Mouse (Mus musculus) adrenal gland, postnatal 36 days (tissue): ENCODE measurements around the gene Gprin1. TPM values are rescaled to one million over a fixed set of nuclear protein-coding genes. Genes with fewer than 3 reads are reported as not detected.
"Not testable (repeated sequence)": the region's sequence is repeated elsewhere in the genome, so short reads cannot be mapped to it uniquely, and the experiment has no call there.

Experiments used
- DNase-seq, 2 experiments: peaks; one replicate each; pipeline ENCODE4 v3.0.0; 2021; ENCODE audit warnings: mixed read lengths in 1 of 2
- long read RNA-seq, 2 experiments: library from polyadenylated mRNA; stranded (forward); transcript quantifications; one replicate each; pipeline ENCODE4 v2.0.0; 2021; ENCODE audit warnings: borderline sequencing depth in 2 of 2
- total RNA-seq, 2 experiments: library from RNA; stranded (reverse); gene quantifications; 2 replicates each; pipeline ENCODE4 v1.2.3; 2021

Gprin1 gene
- 1 to 10 TPM; 2.9 to 3.1 TPM for total RNA-seq
- long read RNA-seq, experiment 1, partial matches to known transcripts: 0 of 1 reads
- long read RNA-seq, experiment 1, other reads (novel, unspliced or antisense): 1 of 1 reads
- long read RNA-seq, experiment 2, full-length matches to known transcripts: 1 of 3 reads
- long read RNA-seq, experiment 2, partial matches to known transcripts: 2 of 3 reads
- long read RNA-seq, experiment 2, other reads (novel, unspliced or antisense): 0 of 3 reads

DNA sequence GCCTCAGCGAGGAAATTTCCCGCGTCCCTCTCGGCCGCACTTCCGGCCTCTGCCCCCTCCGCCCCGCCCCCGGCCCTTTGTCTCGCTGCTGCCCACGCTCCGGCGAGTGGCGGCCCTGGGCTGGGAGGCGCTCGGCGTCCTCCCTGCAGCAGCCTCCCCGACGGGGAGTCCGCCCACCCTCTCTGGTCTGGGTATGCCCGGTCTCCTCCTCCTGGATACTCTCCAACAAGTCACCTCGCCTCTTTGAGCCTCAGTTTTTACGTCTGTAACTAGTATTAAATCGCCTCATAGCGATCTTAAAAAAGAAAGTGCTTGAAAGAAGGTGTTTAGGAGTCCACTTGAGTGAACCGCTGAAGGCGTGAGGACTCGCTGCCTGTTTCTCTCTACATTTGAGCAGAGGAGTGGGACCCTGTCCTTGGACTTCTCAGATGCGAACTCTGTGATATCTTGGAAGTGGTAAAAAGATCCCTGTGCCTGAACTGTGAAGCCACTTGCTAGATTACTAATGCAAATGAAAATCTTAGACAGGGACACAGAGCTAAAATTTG is at the start of gene Gprin1:
Gprin1 (minus strand) TSS at position 11 of the 548 bp plus-strand sequence.
- DNase-seq: no peak

DNA sequence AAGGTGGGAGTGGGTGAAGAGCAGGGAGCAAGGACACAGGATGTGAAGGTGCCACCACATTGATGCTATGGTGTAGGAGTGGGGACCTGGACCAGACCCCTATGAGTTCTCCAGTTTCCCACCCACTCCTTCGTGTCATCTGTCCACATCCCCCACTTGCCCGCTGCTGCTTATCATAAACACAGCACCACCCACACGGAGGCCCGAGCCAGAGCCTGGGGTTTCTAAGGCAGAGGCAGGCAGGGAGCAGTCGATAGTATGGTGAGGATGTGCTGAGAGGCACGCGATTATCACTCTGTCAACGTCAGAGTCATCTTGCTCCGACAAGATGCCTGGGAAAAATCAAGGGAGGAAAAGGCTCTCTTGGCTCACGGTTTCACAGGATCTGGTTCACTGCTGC is 49.1 kb upstream of the Gprin1 start:
- DNase-seq: no peak

DNA sequence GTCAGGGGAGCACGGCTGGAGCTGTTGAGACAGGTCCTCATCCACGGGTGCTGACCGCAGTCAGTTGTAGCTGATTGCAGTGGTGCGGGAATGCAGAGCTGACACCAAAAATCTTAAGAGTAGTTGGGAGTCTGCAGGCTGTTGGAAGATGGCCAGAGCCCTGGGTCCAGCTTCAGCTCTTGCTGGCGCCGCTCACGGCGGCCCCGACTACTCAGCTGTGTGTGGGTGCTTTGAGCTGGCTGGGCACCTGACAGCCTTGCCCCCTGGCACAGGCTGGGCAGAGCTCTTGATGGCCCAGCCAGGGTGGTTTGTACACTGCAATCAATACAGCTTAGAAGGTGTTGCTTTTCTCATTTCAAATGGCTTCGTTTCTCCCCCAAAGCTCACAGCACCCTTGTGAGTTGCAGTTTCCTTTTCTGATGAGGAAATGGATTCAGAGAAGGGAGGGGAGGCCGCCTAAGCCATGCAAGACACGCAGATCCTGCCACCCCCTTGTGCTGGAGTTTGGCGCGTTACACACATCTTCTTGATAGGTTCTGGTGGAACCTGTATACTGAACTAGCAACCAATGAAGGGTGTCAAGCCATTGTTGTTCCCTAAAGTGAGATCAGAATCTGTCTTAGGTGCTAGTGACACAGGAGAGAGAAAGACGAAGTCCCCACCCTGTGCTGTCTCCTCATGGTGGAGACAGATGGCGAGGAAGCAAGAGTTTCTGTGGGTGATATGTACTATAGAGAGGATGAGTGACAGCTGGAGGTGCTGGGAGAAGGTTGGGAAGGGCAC is 48.4 kb upstream of the Gprin1 start:
- no peak for DNase-seq

DNA sequence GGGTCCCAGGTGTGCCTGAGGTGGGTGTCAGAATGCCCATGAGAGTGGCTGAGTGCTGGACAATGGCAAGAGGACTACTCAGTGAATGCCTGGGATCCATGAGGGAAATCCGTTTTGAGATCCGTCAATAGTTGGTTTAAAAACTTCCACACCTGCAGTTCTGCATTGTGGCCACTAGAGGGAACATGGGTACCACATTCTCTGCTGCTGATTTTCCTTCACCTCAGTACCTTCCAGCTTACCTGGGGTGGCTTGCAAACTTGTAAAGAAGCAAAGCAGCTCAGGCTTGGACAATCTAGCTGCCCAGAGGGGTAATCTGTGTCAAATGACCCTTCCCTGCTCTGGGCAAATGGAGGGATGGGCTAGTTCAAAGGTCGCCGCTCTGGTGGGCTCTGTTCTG is 47.7 kb upstream of the Gprin1 start:
- peak; percentile 32 to 34 for DNase-seq

DNA sequence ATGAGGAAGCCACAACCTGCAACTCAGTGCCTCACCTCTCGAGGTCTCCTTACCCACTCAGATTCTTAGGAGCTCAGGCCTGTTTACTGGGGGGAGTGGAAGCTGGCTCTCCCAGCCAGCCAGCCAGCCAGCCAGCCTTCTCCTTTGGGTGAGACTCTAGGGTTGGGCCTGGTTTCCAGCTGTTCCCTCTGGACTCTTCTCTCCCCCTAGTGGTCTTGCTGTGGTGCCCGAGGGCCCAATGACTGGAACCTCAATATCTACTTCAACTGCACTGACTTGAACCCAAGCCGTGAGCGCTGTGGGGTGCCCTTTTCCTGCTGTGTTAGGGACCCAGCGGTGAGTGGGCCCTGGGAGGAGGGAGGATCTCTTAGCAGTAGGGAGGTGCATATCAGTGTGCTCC is 45.2 kb upstream of the Gprin1 start:
- no peak for DNase-seq

DNA sequence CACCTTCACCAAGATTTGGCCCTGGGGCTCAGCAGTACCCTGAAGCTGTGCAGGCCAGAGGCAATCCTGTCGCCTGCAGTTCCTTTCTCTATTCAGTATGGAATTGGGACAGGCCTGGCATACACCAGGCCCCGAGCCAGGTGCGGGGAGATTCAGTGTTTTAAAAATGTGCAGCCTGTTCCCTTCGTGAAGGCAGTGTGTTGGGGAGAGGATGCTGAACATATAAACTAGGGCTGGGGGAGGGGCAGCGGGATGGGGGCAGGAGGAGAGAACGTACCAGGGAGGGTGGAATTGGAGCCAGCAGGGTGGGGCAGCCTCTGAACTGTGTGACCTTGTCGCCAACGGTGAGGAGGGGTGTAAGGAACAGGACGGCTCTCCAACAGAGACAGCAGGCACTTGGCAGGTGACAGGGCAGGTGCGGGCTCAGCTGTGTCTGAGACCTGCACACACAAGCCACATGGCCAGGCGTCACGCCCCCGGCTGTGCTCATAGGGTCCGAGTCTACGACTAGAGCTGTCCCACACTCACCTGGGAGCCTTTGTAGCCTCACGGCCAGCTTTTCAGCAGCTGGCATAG is 44.4 kb upstream of the Gprin1 start:
- no peak for DNase-seq

DNA sequence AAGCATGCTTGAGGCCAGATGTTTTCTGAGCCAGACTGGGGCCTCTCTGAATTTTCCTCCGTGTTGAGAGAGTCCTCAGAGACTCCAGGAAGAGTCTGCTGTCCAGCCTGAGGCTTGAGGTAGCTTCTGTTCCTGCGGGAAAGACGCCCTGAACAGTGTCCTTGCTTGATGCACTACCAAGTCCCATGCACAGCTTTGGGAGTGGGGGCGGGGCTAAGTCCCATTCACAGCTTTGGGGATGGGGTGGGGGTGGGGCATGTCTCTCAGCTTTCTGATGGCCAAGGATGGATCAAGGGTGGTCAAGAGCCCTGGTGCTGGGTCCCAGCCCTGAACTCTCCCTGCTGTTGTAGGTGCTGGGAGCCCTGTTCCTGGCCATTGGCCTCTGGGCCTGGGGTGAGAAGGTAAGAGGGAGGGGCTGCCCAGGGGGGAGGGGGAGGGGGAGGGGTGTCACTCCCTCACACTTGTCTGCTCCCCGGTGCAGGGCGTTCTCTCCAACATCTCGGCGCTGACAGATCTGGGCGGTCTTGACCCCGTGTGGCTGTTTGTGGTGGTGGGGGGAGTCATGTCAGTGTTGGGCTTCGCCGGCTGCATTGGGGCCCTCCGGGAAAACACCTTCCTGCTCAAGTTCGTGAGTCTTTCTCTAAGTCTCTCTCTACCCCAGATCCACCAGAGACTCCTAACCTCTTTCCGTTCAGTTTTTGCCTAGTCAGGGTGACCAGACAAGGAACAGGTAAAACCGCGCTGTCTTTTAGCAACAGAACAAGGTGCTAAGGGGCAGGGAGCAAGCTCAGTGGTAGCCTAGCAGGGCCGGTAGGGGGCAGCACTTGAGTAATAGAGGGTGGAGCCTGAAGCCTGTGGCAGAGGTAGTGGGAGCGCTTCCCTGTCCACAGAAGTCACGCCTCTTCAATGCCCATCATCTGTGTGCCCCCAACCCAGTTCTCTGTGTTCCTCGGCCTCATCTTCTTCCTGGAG is 42.9 kb upstream of the Gprin1 start:
- peak; percentile 15 to 44 for DNase-seq

DNA sequence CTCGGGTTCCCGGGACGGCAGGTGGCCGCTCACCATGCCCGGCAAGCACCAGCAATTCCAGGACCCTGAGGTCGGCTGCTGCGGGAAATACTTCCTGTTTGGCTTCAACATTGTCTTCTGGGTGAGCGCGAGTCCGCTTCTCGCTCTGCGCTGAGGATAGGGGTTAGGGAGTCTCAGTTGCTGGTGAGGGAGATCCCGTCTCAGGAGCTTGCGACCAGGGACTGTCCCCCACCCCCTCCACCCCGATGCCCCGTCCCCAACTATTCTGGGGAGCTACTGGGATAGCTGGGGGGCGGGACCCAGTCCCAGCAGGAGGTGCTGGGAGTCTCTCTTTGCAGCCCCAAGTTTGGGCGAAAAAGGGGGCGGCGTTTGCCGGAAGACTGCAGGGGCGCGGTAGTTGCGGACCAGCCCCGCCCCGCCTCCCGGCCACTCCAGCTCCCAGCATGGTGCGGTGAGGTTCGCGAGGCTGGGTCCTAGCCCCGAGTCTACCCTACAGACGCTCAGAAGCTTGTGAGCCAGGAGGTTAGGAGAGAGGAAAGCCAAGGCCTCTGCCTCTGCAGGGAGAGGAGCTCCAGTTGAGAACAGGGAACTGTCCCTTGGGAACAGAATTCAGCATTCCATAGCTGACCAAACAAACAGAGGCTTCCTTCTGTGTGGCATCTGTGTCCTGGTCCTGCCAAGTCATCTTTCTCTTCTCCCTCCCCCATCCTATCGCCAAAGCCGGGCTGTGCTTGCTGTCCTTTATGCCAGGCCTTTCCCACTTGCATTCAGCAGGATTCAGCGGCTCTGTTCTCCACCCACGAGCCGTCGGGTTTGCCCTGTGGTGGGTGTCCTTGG is 40.1 kb upstream of the Gprin1 start:
- peak; percentile 72 to 82 for DNase-seq

DNA sequence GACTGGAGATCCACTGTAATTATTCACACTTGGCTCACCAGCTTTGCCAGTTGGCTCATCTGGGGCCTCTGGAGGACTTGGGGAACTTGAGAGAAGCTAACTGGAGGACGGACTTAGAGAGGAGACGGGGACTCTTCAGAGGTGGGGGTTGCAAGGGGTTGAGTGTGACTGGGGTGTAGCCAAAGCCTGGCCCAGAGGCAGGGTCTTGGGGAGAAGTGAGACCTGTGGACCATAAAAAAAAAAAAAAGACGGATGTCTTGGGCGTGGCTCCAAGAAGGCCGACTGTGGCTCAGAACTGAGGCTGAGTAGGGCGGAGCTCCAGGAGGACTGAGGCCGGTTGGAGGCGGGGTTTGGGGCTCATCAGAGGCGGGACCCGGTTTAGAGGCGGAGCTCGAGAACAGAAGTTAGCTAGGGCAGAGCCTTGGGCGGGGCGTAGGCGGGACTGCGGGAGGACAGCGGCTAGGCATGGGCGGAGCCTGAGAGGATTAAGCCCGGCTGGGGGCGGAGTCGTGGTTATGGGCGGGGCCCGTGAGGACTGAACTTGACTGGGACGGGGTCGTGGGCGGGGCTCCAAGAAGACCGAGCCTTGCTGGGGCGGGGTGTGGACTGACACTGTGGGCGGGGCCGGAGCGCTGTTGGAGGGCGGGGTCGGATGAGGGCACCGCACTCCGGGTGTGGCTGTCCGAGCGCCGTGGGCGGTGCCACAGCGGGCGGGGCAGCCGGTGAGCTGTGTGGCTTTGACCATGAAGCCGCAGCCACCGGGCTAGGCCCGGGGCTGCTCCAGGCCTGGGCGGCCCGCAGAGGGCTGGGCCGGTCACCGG is 39.3 kb upstream of the Gprin1 start, which contains the start of gene Tspan17:
Tspan17 (plus strand) TSS at position 638 of the 821 bp plus-strand sequence.
- DNase-seq: peak; percentile 98 to 99

DNA sequence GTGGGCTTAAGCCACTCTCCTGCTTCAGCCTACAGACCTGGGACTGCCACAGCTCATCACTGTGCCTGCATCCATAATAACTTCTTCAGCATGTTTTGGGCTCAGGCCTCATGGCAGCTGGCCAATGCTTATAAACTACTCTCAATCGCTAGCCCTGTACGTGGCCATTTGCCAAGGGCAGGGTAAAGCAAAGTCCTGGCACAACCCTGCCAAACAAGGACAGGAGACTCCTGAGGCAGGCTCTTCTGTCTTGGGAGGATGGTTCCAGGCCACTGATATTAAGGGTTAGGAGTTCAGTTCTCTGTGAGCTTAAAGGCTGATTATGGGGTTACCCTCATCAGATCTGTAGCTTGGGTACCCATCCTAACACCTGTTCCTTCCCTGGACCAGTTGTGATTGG is 37.9 kb upstream of the Gprin1 start:
- not testable (repeated sequence) for DNase-seq

DNA sequence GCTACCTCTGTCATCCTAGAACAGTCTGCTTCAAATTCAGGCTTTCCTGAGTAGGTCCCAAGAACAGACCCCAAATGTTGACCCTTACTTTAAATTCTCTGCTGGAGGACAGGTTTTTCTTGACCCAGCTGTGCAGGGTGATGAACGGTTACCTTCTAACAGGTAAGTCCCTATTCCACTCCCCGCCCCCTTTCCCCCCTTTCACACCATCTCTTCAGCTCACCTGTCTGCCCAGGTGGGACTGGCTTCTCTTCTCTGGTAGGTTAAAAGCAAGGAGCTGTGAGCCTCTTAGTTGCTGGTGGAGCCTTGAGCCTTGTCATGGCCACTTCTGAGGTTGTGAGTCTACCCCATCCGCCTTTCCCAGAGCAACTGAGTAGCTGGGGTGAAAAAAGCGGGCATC is 34.0 kb upstream of the Gprin1 start, which contains the start of gene Eif4e1b:
Eif4e1b (plus strand) TSS at position 301 of the 400 bp plus-strand sequence.
- DNase-seq: no peak

DNA sequence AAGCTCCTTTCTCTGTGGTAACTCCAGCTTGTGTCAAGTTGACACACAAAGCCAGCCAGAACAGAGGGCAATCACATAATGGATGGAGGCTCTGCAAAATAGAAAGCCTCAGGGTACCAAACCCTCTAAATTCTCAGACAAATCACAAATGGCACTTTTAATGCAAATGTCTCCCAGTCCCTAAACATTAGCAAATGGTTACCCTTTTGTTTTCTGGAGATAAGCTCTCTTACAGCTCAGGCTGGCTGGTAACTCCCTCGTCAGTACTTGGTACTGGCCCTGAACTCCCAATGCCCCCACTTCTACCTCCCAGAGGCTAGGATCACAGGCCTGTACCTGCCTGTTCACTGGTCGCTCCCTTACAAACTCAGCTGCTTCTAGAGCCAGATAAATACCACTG is 33.6 kb upstream of the Gprin1 start:
- DNase-seq: no peak

DNA sequence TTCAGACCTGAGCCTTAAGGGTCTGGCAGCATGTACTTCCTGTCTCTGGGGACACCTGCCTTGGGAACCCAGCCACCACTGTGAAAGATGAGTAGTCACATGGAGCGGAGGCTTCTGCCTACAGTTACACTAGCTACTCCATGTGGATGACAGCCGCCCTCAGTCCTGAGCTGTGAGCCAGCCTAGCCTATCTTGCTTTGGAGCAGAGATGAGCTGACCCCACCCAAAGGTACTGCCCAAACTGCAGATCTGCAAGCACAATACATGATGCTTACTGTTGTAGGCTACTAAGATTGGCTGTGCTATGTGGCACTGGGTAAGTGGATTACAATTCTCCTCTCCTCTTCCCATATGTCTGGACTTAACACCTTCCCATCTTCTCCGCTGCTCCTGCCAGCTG is 31.4 kb upstream of the Gprin1 start:
- no peak for DNase-seq

DNA sequence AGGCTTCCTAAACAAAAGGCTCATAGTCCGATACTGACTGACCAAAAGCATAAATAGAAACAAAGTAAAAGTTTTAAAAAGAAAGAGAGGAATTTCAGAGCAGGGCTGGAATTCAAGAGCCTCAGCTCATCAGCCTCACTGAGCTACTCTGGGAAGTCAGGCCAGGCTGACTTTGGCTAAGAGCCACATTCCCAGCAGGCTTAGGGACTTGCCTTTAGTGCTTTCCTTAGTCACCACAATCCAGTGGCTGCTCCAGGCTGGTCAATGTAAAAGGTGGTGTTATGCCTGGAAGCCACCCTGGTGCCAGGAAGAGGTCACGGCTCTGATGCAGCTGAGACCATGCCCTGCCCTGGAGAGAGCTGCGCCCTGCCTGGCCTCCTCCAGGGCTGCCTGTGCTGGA is 30.9 kb upstream of the Gprin1 start:
- peak; percentile 60 for DNase-seq

DNA sequence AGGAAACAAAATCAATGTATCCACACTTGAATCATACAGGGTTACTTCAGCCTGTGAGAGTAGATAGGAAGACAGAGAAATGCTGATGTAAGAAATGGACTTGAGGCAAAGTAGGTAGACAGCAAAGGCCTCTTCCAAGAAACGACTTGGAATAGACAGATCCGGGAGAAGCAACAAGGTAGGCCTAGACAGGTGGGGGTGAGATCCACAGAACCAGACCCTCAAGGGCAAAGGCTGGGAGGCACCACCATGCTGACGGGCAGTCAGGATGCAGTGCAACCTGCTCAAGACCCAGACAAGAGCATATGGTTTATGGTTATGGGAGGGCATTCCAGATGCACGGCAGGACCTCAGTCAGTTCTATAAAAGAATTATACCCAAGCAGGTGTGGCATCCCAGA is 17.3 kb upstream of the Gprin1 start:
- no peak for DNase-seq

DNA sequence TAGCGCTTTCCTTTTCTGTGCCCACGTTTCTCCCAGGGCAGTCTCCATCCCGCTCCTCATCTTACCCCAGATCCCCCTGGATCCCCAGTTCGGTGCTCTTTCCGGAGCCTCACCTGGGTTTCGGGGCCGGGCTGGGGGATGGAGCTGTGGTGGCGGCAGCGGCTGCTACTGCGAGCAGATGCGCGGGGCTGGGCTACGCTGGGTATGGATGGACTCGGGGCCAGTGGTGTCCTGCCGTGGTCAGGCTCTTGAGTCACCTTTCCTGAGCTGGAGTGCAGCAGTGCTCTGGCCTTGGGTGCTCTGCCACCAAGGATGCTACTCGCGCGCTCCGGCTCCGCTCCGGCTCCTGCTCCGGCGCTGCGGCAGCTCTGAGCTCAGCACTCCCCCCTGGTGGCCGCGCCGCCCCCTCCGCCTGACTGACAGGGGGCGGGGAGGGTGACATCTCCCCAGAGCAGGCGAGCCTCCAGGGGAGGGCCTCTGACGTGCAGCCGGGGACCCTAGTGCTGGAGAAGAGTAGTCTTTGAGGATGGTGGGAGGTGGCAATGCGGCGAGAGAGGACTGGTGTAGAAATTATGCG is 16.6 kb upstream of the Gprin1 start, which contains the start of gene Sncb:
Sncb (minus strand) TSS at position 404 of the 577 bp plus-strand sequence.
- peak; percentile 74 to 80 for DNase-seq

DNA sequence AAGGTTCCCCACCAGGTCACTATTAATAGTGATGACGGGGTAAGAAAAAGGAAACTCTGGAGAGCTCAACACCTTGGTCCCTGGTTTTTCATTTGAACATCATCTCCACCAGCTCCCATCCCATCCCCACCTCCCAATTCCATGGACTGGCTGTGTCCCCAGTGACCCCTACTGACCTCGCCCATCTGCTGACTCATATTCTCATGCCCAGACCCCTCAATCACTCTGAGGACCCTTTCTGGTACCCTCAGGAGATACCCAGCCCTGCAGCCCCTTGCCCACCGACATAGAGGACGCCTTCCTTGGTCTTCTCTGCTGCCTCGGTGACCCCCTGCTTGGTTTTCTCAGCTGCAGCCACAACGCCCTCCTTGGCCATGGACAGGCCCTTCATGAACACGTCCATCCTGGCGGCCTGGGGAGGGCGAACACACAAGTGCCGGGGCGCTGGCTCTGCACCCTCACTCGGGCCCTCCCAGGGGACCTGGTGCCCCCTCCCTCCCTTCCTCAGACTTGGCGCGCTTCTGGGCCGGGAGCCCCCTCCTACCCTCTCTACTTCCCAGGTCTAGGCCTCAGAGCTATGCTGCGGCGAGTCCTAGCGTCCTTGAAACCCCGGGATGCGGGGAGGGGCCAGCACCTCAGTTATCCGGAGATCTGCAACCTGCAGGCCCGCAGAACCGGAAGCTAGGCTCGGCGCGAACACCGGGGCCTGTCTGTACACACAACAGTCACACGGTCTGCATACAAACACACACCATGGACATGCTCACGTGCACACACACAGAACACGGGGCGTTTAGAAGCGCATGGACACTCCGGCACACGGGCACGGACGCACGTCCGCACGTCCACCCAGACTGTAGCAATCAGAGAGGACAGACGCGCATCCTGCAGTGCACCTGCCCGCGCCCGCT is 15.9 kb upstream of the Gprin1 start:
- DNase-seq: no peak

DNA sequence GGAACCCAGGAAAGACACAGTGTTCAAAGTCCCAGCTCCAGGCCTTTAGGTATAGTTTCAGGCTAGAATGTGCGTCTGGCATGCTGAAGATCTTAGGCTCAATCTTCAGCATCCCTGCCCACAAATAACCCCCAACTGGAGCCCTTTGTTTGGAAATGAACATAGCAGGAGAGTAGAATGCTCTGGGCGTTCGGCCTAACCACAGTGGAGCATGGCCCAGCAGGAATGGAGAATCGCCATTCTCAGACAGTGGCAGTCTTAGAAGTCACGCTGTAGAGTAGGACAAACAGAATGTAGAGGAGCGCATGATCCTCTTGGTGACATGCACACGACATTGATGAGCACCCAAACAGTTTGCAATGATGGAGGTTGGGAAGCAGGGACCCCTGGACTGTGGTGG is 11.2 kb upstream of the Gprin1 start:
- no peak for DNase-seq
